Mouse (Mus musculus) adrenal gland, postnatal 36 days (tissue): ENCODE results near the gene Plcd1. TPM values are rescaled to one million over a fixed set of nuclear protein-coding genes. Genes with fewer than 3 reads are reported as not detected.

Experiments used
- DNase-seq, 2 experiments: peaks; one replicate each; pipeline ENCODE4 v3.0.0; 2021; ENCODE audit warnings: mixed read lengths in 1 of 2
- long read RNA-seq, 2 experiments: library from polyadenylated mRNA; stranded (forward); transcript quantifications; one replicate each; pipeline ENCODE4 v2.0.0; 2021; ENCODE audit warnings: borderline sequencing depth in 2 of 2
- total RNA-seq, 2 experiments: library from RNA; stranded (reverse); gene quantifications; 2 replicates each; pipeline ENCODE4 v1.2.3; 2021

Gene Plcd1
- total RNA-seq, result 1 to 10 TPM; 8.0 to 9.6 TPM
- long read RNA-seq, experiment 1, transcript Plcd1-201 (15 exons, 2,657 nt), result major isoform, 9 of 14 reads
- long read RNA-seq, experiment 1, partial matches to known transcripts, result 2 of 14 reads
- long read RNA-seq, experiment 1, other reads (novel, unspliced or antisense), result 1 of 14 reads
- long read RNA-seq, experiment 2, transcript Plcd1-201 (15 exons, 2,657 nt), result major isoform, 6 of 11 reads
- long read RNA-seq, experiment 2, partial matches to known transcripts, result 1 of 11 reads
- long read RNA-seq, experiment 2, other reads (novel, unspliced or antisense), result 4 of 11 reads

GRCm38 (mm10) chr9:119093419-119094295, at the start of gene Plcd1:
Gene Plcd1, minus strand, starts transcription at chr9:119093502.
- DNase-seq, result peak; percentile 90 to 96

DNA sequence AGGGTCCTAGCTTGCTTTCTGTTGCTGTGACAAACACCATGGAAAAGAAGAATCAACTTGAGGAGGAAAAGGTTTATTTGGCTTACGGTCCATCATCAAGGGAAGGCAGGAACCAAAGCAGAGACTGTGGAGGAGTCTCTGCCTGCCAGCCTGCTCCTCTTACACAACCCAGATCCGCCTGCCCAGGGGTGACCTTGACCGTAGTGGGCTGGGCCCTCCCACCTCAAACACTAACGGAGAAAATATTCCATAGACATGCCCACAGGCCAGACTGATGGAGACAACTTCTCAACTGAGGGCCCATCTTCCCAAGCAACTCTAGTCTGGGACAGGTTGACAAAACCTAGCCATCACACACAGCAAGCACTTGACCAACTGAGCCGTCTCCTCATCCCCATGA, 48.8 kb upstream of the Plcd1 start:
- peak; percentile 49 to 60 for DNase-seq

- no peak for DNase-seq
Measured at GRCm38 (mm10) chr9:119138836-119139235, 45.5 kb upstream of the Plcd1 start.

GRCm38 (mm10) chr9:119130692-119131091, 37.4 kb upstream of the Plcd1 start:
- no peak for DNase-seq

DNA sequence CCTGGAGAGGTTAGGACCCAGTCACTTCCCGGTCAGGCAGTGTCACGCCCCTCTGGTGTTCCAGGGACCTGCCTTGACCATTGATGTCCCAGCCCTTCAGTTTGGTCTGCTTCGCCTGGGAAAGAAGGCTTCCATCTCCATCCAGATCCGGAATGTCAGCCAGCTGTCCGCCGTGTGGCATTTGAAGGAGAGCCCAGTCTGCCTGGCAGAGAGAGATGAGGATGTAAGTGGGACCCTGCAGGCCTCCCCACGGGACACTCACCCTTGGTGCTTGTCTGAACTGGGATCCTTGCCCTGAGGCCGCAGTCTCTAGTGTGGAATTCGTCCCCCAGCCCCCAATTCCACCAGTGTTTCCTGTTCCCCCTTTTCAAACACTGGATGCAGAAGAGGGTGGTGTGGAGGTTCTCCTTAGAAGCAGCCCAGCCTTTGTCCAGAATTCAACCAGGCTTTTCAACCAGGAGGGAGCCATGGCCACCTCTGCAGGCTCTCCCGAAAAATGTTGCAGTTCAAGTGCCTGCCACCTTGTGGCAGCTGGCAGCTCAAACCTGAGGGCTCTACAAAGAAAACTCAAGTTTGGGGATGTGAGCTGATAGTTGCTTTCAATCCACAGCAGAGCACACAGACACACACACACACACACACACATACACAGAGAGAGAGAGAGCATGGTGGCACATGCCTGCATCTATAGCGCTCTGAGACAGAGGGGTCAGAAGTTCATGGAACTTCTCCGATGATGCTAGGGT, 35.3 kb upstream of the Plcd1 start:
- DNase-seq, result no peak

DNA sequence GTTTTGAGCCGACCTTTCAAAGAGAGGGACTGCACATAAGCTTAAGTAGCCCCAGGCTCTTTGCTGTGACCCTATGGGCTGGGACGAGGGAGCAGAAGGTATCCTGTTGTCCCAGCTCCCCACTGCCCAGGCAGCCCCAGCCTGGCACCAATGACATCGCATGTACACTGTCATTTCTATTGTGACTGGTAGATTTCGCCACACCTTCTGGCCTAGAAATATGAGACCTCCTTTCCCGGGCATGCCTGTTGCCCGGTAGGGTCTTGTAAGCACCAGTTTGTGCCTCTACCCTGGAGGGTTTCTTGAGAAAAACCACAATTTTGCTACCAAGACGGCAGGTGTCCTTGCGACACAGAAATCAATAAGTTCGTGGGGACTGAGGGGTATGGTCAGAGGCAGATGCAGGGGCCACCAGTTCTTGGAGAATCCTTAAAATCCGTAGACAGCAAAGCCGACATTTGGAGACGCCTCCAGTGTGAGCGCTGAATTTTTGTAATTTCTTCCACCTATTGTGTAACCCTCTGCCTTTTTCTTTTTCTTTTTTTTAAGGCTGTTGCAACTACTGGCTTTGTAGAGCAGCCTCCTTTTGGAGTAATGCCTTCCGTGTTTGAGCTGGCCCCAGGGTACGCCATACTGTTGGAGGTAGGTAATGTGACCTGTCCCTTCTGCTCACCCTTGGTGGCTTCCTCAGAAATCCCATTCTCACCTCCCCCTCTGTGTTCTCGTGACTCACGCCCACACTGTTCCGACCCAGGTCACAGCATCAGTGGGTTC, 29.5 kb upstream of the Plcd1 start:
- DNase-seq, result no peak

DNA sequence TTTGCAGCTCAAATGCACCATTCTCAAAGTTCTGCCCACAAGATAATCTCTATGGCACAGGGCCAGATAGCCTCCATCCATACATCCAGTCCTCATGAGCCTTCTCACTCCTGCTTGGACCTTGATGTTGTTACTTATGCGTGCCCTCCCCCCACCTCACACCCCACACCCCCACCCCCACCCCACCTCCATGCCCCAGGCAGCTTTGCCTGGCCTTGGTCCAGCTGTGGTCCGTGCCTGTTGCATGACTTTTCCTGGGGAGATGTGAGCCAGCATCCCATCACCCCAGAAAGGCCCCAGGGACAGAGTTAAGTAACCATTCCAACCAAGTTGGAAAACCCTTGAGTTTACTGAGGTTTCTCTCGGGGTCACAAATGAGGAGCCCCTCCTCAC, 26.9 kb upstream of the Plcd1 start:
- DNase-seq, result no peak

- DNase-seq, result no peak
Measured at GRCm38 (mm10) chr9:119119409-119120167, 26.3 kb upstream of the Plcd1 start.

DNA sequence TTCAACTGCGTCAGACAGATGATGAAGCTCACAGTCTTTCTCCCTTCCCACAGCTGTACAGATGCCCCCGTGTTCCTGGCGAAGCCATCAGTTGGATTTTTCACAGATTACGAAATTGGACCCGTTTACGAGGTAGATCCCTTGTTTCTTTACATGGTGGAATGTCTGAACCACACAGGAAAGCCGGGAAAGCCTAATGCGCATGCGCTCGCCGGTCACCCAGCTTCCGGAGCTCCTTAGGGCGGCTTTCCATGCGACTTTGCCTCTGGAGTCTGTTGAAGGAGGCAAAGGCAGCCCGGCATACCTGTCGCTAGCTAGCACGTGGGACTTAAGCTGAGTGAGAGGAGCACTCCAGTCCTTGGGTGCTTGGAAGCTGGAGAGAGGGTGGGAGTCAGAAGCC, 21.6 kb upstream of the Plcd1 start:
- DNase-seq, result no peak

DNA sequence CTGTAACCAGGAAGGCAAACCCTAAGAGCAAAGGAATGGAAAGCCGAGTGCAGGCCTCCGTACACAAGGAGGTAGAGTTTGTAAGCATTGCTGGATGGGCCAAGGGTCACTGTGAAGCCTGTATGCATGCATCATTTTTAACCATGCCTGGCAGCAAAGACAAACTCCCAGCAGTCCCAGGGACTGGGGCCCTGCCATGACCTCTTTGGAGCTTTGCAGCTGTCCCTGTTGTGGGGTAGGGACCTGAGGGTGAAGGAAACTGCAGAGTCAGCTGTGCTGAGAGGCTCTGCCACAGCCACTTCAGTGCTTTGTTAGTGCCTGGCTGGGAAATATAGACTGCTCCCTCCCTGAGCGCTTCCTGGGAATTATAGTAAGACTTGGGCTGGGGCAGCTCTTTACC, 17.3 kb upstream of the Plcd1 start:
- no peak for DNase-seq

DNA sequence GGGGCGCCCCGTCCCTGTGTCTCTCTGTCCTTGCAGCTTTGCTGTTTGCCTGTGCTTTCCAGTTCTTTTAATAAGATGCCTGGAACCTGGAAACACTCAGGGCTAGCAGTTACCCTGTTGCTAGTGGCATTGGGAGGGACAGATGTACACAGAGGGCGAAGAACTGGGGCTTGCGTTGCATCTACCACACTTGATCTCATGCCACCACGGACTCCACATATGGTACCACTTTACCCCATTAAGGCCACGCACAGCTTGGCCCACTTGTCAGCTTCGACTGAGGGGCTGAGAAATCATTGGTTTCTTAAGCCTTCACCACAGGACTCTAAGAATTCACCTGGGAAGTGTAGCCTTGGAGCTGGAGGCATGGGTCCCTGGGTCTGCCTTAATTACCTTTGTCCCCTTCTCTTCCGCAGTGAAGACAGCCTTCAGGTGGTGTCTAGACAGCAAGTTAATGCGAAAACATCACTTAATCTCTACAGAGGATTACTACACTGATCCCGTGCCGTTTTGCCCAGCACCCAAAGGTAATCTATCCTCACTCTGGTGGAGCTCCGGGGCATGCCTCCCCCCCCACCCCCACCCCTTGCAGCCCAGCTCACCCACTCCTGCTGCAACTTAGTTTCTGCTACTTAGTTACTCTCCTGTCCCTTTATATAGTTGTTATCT, 16.5 kb upstream of the Plcd1 start:
- no peak for DNase-seq

DNA sequence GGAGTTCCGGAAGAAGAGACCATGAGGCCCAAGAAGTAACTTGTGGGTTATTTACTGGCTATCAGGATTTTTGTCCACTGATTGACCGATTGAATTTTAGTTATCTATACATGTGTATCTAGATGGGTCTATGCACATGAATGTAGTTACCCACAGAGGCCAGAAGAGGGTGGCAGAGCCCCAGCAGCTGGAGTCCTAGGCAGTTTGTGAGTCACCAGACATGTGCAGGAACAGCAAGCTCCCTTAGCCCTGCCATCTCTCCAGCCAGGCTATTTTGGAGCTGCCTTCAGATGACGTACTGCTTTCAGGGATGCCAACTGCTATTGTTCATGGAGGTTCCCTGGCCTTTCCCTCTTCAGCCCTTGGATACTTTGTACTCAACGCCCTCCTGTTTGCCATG, 14.3 kb upstream of the Plcd1 start:
- DNase-seq, result peak; percentile 49 to 75

DNA sequence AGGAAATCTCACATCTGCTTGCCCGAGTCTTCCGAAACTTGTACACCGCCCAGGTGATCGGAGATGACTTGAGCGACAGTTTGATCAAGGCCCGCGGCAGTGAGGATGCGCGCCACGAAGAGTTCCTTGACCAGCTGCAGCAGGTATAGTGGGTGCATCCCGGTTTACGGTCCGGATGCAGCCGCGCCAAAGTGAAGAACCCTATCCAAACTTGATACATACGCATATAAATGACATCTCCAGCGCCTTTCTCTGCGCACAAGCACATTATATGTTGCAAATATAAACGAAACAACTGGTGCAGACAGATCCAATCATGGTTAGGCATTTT, 9.4 kb upstream of the Plcd1 start:
- DNase-seq, result no peak

- DNase-seq, result peak; percentile 79 to 86
Measured at GRCm38 (mm10) chr9:119101992-119102782, 8.9 kb upstream of the Plcd1 start, which contains the start of gene Dlec1. Gene Dlec1, plus strand, starts transcription at chr9:119102478.

GRCm38 (mm10) chr9:119100177-119100898, 7.0 kb upstream of the Plcd1 start:
- peak; percentile 36 to 57 for DNase-seq

GRCm38 (mm10) chr9:119094462-119095109, 1.3 kb upstream of the Plcd1 start:
- no peak for DNase-seq

DNA sequence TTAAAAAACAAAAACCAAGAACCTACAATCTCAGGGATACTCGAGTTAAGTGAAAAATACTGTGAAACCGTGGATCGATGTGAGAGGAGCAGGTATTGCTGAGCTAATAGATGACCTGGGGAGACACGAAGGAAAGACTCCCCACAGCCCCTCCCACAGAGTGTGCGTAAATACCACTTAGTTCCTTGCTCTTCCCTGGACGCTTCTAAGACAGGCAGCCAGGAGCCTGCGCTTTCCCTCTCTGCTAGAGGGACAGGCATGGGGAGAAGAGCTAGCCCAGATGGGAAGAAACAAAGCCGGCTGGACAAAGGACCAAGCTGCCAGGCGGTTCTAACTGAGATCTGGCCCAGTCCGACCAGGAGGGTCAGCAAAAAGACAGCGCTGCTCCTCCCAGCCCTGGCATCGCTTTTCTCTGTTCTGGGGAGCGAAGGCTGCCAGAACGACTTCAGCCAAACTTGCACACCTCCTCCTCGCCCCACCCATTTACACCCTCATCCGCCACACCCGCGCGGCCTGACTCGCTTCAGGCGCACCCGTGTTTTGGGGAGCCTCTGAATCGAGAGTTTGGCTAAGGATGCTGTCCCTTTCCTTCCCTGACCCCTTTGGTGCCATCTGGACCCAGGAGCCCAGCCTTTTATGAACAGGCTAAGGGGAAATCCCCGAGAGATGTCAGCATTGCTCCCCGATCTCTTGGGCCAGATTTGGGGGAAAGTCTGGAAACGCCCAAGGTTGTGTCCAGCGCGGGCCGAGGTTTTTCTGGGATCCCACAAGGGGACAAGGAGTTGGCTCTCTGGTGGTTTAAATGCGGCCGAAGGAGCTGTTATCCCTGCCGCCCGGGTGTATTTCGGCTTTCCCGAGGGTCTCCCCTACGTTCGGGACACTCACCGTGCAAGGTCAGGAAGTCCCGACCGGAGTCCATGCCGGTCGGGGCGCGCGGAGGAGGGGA, 556 bp downstream of the Plcd1 start:
- DNase-seq, result peak; percentile 53 to 65
